Mouse (Mus musculus): Measurements from ENCODE around the gene Rassf10.

Gene Rassf10

DNA sequence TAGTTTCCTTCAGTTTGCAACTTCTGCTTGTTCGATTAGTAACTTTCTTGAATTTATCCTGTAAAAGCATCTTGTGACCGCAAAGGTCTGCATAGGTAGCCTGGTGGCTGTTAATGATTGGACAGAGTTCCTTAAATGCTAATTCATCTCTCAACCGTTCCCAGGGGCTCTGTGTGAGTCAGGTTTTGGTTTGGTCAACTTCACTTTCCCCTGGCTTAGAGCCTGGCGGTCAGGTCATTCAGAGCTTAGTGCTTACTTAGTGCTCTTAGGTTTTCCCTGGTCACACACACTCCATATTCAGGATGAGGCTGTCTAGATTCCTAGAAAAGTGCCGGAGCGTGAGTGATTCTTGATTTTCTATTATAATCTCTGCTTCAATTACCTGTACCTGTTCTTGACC, 12.6 kb downstream of the Rassf10 start:
- DNase-seq = peak; percentile 65

- DNase-seq = no peak
These were observed 13.0 kb downstream of the Rassf10 start for GRCm38 (mm10) chr7:112966786-112967185.

DNA sequence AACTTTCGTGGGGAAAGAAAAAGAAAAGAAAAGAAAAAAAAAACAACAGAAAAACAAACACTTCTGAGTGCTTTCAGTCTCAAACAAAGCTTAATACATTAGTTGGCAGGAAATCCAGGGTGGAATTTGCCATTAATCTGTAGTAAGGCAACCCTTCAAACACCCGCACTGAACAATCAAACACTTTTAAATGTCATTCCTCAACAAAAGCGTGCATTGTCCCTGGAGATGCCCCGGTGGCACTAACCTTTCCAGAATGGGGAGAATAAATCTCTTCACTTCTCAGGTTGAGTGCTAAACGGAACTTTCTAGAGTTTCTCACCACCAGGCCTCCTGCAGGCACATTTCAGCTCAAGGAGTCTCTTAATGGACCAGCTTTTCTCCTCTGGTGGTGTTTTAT, 29.6 kb downstream of the Rassf10 start:
- DNase-seq = peak; percentile 10

- DNase-seq = peak; percentile 54
These were observed 31.2 kb downstream of the Rassf10 start for GRCm38 (mm10) chr7:112984704-112985577.

DNA sequence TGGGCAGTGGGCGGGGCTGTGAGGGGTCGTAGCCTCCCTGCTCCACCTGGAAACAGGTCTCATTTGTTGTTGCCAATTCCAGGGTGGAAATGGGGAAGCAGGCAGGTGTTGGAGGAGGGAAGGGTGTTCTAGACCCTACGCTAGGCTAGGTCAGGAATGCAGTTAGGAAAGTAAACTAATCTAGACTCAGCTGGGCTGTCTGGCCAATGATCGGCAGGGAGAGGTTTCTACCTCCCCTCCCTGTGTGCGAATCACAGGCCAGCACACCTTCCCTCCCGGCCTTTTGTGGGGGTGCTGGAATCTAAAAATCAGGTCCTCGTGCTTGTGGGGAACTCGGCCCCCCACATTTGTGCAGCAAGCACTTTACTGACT, 31.8 kb downstream of the Rassf10 start:
- DNase-seq = no peak

- DNase-seq = peak; percentile 46
These were observed 39.2 kb downstream of the Rassf10 start for GRCm38 (mm10) chr7:112992928-112993327.

- DNase-seq = no peak
These were observed 49.9 kb downstream of the Rassf10 start for GRCm38 (mm10) chr7:113003565-113004255.

GRCm38 (mm10) chr7:113005726-113006125, 52.0 kb downstream of the Rassf10 start:
- no peak for DNase-seq
